Mouse (Mus musculus) erythroblast, embryonic 14.5 days (primary cell): ENCODE results near the gene Nudt12.

ENCODE experiments used
- GATA1 ChIP-seq: IDR thresholded peaks from 2 replicates; pipeline ENCODE4 v1.6.1; 2012; ENCODE audit warnings: low read length, inconsistent platforms, mixed read lengths
- TAL1 ChIP-seq: IDR thresholded peaks from 3 replicates; pipeline ENCODE4 v1.6.1; 2012; ENCODE audit warnings: low read length, inconsistent platforms, mixed read lengths

GRCm38 (mm10) chr17:59024502-59024901 lies 11.3 kb upstream of the Nudt12 start:
- TF ChIP-seq GATA1 = no peak
- TF ChIP-seq TAL1 = no peak
